Mouse (Mus musculus) bone marrow, adult 2 months (tissue): ENCODE measurements at regions not wholly inside any gene's neighbourhood (a gene's known extent, or its start where the extent isn't known, plus 50 kb on each side); places are given as distances from the start of the nearest gene placed in this dataset.

Source experiments
- CTCF ChIP-seq: fragments of 200-500 bp; IDR thresholded peaks from 2 replicates; pipeline ENCODE4 v1.5.1; 2011; ENCODE audit warnings: low read length, control low read depth; ENCODE audit not compliant: control insufficient read depth, insufficient read depth
- POLR2A ChIP-seq: fragments of 200-500 bp; IDR thresholded peaks from 2 replicates; pipeline ENCODE4 v1.6.1; 2011; ENCODE audit warnings: low read depth, mild to moderate bottlenecking, control low read depth, low read length, borderline replicate concordance; ENCODE audit not compliant: control insufficient read depth

DNA sequence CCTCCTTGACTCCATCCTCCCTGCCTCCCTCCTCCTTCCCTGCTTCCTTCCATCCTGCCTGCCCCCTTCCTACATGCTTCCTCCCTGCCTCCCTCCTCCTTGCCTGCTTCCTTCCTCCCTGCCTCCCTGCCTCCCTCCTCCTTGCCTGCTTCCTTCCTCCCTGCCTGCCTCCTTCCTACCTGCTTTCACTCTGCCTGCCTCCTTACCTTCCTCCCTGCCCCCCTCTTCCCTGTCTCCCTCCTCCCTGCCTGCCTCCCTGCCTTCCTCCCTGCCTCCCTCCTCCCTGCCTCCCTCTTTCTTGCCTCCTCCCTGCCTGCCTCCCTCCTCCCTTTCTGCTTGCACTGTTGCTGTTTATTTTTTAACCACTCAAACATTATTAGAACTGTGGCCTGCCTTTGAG lies 54.2 kb upstream of the Arid2 start:
- TF ChIP-seq POLR2A, result no peak
- TF ChIP-seq CTCF, result no peak
